Comparison of ENCODE assay signal across 8 mouse cellular contexts in the genomic region with DNA sequence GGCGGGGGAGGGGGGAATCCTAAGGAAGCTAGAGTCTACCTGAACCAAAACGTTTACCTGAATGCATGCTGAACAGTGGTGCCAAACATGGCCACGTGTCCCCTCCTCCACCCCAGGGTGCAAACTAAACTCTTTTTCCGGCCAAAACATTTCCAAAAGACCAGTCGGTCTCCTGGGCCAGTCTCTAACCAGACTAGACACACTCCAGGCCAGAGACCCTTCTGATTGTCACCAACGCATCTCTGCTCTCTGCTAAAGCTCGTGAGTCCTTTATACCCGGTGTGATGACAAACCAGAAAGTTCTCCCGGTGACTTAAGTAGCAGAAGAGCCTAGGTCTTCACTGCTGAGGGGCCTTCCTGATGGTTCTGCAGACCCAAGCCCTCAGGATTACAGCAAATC. TPM values are rescaled to one million over a fixed set of nuclear protein-coding genes. Genes with fewer than 3 reads are reported as not detected.
DNase-seq lines count a peak whose midpoint lies in the region; ATAC-seq lines count a peak whose summit lies in the region.

No protein-coding gene starts in this region.

- peak overlapping the region; percentile 65 for H3K4me2 ChIP-seq in lung, embryonic 16.5 days (ENCODE audit: low read depth, low read length)
- H3K4me2 ChIP-seq in limb, embryonic 12.5 days, result peak overlapping the region; percentile 92
- H3K4me2 ChIP-seq in stomach, embryonic 14.5 days (replicated peaks; ENCODE audit: low read depth, low read length), result peak overlapping the region; percentile 82

- peak overlapping the region; percentile 70 for H3K27ac ChIP-seq in lung, embryonic 16.5 days (ENCODE audit: low read length)
- H3K27ac ChIP-seq in limb, embryonic 12.5 days, result no peak overlapping the region; the same call in 1 of the 2 replicates
- H3K27ac ChIP-seq in stomach, embryonic 14.5 days (ENCODE audit: low read length), result peak overlapping the region; percentile 21; the same call in 1 of the 2 replicates

- no peaks in the 10 kb centered on the region for H3K27me3 ChIP-seq in lung, embryonic 16.5 days (ENCODE audit: control insufficient read depth, insufficient read depth, low read depth, low read length)
- no peaks in the 10 kb centered on the region for H3K27me3 ChIP-seq in limb, embryonic 12.5 days
- no peaks in the 10 kb centered on the region for H3K27me3 ChIP-seq in stomach, embryonic 14.5 days (ENCODE audit: control insufficient read depth, insufficient read depth, low read length)

- peaks cover 29% of the 10 kb centered on the region for H3K36me3 ChIP-seq in lung, embryonic 16.5 days (ENCODE audit: control insufficient read depth, insufficient read depth, low read length)
- H3K36me3 ChIP-seq in limb, embryonic 12.5 days, result peaks cover 48% of the 10 kb centered on the region
- H3K36me3 ChIP-seq in stomach, embryonic 14.5 days (ENCODE audit: control insufficient read depth, insufficient read depth, low read length), result peaks cover 35% of the 10 kb centered on the region

- H3K9me3 ChIP-seq in lung, embryonic 16.5 days (ENCODE audit: control insufficient read depth, low read length), result no peaks in the 10 kb centered on the region
- no peaks in the 10 kb centered on the region for H3K9me3 ChIP-seq in limb, embryonic 12.5 days
- H3K9me3 ChIP-seq in stomach, embryonic 14.5 days (ENCODE audit: control insufficient read depth, low read depth, low read length), result no peaks in the 10 kb centered on the region

- peaks cover 47% of the 10 kb centered on the region for H3K4me1 ChIP-seq in lung, embryonic 16.5 days (replicated peaks; ENCODE audit: control insufficient read depth, insufficient read depth, low read length)
- peaks cover 46% of the 10 kb centered on the region for H3K4me1 ChIP-seq in limb, embryonic 12.5 days (replicated peaks)
- H3K4me1 ChIP-seq in stomach, embryonic 14.5 days (ENCODE audit: control insufficient read depth, insufficient read depth, low read length), result peaks cover 38% of the 10 kb centered on the region

- ATAC-seq in lung, embryonic 16.5 days (ENCODE audit: low read depth), result no peak
- ATAC-seq in limb, embryonic 12.5 days (ENCODE audit: insufficient number of reproducible peaks, insufficient read depth, low FRiP score, low TSS enrichment, low read depth), result no peak
- no peak for ATAC-seq in stomach, embryonic 14.5 days (ENCODE audit: insufficient number of reproducible peaks, insufficient read depth, low FRiP score, low read depth)
- no peak for ATAC-seq in CD4-positive, CD25-positive, alpha-beta regulatory T cell, adult 4 months

- H3K4me3 ChIP-seq in lung, embryonic 16.5 days (ENCODE audit: low read length), result peak overlapping the region; percentile 96
- peak overlapping the region; percentile 94 for H3K4me3 ChIP-seq in limb, embryonic 12.5 days (replicated peaks)
- peak overlapping the region; percentile 94 for H3K4me3 ChIP-seq in stomach, embryonic 14.5 days (ENCODE audit: low read depth, low read length)

- peak; percentile 16 for DNase-seq in cerebellum, adult 8-10 months
- DNase-seq in cerebellum, postnatal 36 days, result no peak
- DNase-seq in lung, postnatal 25 days (ENCODE audit: low spot score), result no peak
- no peak for DNase-seq in retina, embryonic 14.5 days (ENCODE audit: low spot score)

- 20% methylated on average over 9 of the region's 9 CpGs for WGBS in lung, embryonic 16.5 days
- whole genome bisulfite sequencing in limb, embryonic 12.5 days, result 61% methylated on average over 9 of the region's 9 CpGs
- WGBS in stomach, embryonic 14.5 days, result 35% methylated on average over 9 of the region's 9 CpGs

- peak overlapping the region; percentile 100 for H3K9ac ChIP-seq in lung, embryonic 16.5 days (ENCODE audit: low read length)
- peak overlapping the region; percentile 100 for H3K9ac ChIP-seq in limb, embryonic 12.5 days (replicated peaks)
- no peak overlapping the region; the same call in 1 of the 2 replicates for H3K9ac ChIP-seq in stomach, embryonic 14.5 days (replicated peaks; ENCODE audit: low read depth, low read length)

RNA-seq across cellular contexts. Expression of a gene that starts 1.8 kb away (rescaled TPM):
- polyA plus RNA-seq in lung, embryonic 16.5 days (2015; fragmentation: Nextera tagmentation; extraction: Ambion mirVana), result 302 and 307 TPM in 2 replicates
- polyA plus RNA-seq in limb, embryonic 12.5 days (2016; fragmentation: Nextera tagmentation; extraction: Ambion mirVana), result 615 and 666 TPM in 2 replicates
- polyA plus RNA-seq in stomach, embryonic 14.5 days (2014; fragmentation: Nextera tagmentation; extraction: Ambion mirVana), result 377 and 384 TPM in 2 replicates
- polyA plus RNA-seq in CD4-positive, CD25-positive, alpha-beta regulatory T cell, adult 4 months (2017; shearing (Covaris generic)), result 1 to 10 TPM; 1.1 to 3.9 TPM

RNA-seq across cellular contexts. Expression of a gene that starts 10.9 kb away (rescaled TPM):
- 38.0 and 39.0 TPM in 2 replicates for polyA plus RNA-seq in lung, embryonic 16.5 days (2015; fragmentation: Nextera tagmentation; extraction: Ambion mirVana)
- 35.5 and 37.3 TPM in 2 replicates for polyA plus RNA-seq in limb, embryonic 12.5 days (2016; fragmentation: Nextera tagmentation; extraction: Ambion mirVana)
- 25.7 and 30.0 TPM in 2 replicates for polyA plus RNA-seq in stomach, embryonic 14.5 days (2014; fragmentation: Nextera tagmentation; extraction: Ambion mirVana)
- polyA plus RNA-seq in CD4-positive, CD25-positive, alpha-beta regulatory T cell, adult 4 months (2017; shearing (Covaris generic)), result 10 to 100 TPM; 45.0 to 74.3 TPM

RNA-seq across cellular contexts. Expression of a gene that starts 18.9 kb away (rescaled TPM):
- 83.7 and 84.4 TPM in 2 replicates for polyA plus RNA-seq in lung, embryonic 16.5 days (2015; fragmentation: Nextera tagmentation; extraction: Ambion mirVana)
- 84.7 and 96.2 TPM in 2 replicates for polyA plus RNA-seq in limb, embryonic 12.5 days (2016; fragmentation: Nextera tagmentation; extraction: Ambion mirVana)
- polyA plus RNA-seq in stomach, embryonic 14.5 days (2014; fragmentation: Nextera tagmentation; extraction: Ambion mirVana), result 64.6 and 71.8 TPM in 2 replicates
- 10 to 100 TPM; 64.8 to 85.3 TPM for polyA plus RNA-seq in CD4-positive, CD25-positive, alpha-beta regulatory T cell, adult 4 months (2017; shearing (Covaris generic))

RNA-seq across cellular contexts. Expression of a gene that starts 19.0 kb away (rescaled TPM):
- polyA plus RNA-seq in lung, embryonic 16.5 days (2015; fragmentation: Nextera tagmentation; extraction: Ambion mirVana), result 92.3 and 95.6 TPM in 2 replicates
- polyA plus RNA-seq in limb, embryonic 12.5 days (2016; fragmentation: Nextera tagmentation; extraction: Ambion mirVana), result 106 and 110 TPM in 2 replicates
- 43.6 and 54.9 TPM in 2 replicates for polyA plus RNA-seq in stomach, embryonic 14.5 days (2014; fragmentation: Nextera tagmentation; extraction: Ambion mirVana)
- 1 to 10 TPM; 1.2 to 3.1 TPM for polyA plus RNA-seq in CD4-positive, CD25-positive, alpha-beta regulatory T cell, adult 4 months (2017; shearing (Covaris generic))

RNA-seq across cellular contexts. Expression of a gene that starts 24.7 kb away (rescaled TPM):
- polyA plus RNA-seq in lung, embryonic 16.5 days (2015; fragmentation: Nextera tagmentation; extraction: Ambion mirVana), result 97.3 and 102 TPM in 2 replicates
- 116 and 127 TPM in 2 replicates for polyA plus RNA-seq in limb, embryonic 12.5 days (2016; fragmentation: Nextera tagmentation; extraction: Ambion mirVana)
- 65.2 and 79.4 TPM in 2 replicates for polyA plus RNA-seq in stomach, embryonic 14.5 days (2014; fragmentation: Nextera tagmentation; extraction: Ambion mirVana)
- 10 to 100 TPM in 1 of 2 experiments, 1 to 10 TPM in 1; 9.1 to 10.9 TPM for polyA plus RNA-seq in CD4-positive, CD25-positive, alpha-beta regulatory T cell, adult 4 months (2017; shearing (Covaris generic))

Comparison
In these comparisons a context has a peak if more than half of its experiments do, and no peak if none do; other contexts are left out.
1. RNA of a gene that starts 1.8 kb away (polyA plus RNA-seq): 615 to 666 TPM in limb, embryonic 12.5 days, 377 to 384 TPM in stomach, embryonic 14.5 days and 302 to 307 TPM in lung, embryonic 16.5 days; 1.1 to 3.9 TPM in CD4-positive, CD25-positive, alpha-beta regulatory T cell, adult 4 months; every median in the first group is over 10 times any median in the second.
2. Peak in every context shown above with its lines, with median percentiles within 50 percentile points of each other: H3K4me2 ChIP-seq and H3K4me3 ChIP-seq.